Mouse (Mus musculus) skeletal muscle tissue, adult 2 months (tissue): ENCODE measurements around the gene Spata31d1c.

Experiments used
- DNase-seq: peaks from one replicate; pipeline ENCODE4 v3.0.0-alpha.2; 2012; ENCODE audit warnings: low read depth, low spot score

The Spata31d1c gene

DNA sequence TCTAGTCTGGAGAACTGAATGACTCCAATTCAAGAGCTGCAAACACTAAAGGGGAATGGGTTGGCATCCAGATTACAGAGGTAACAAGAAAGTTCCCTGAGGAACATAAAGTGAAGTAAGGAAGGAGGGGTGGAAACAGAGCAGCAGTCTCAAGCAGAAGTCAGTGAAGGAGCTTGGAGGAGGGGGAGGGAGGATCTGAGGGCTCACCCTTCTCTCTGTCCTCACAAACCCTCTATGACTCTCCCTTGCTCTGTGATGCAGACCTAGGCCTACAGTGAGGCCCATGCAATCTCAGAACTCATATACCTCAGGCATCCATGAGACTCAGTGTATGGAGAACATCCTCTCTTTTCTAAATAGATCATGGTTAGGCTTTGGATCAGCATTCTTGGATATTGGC is at the start of gene Spata31d1c:
Gene Spata31d1c (plus strand): TSS at position 301 of the 400 bp plus-strand sequence.
- DNase-seq: no peak

GRCm38 (mm10) chr13:64988828-64989227 is 44.0 kb upstream of the Spata31d1c start:
- no peak for DNase-seq

- DNase-seq: no peak
Observed at GRCm38 (mm10) chr13:65005414-65005813, 27.4 kb upstream of the Spata31d1c start.

- DNase-seq: no peak
Observed at GRCm38 (mm10) chr13:65006760-65007159, 26.1 kb upstream of the Spata31d1c start.

- no peak for DNase-seq
Observed at GRCm38 (mm10) chr13:65007971-65008370, 24.9 kb upstream of the Spata31d1c start.

GRCm38 (mm10) chr13:65011052-65011738 is 21.7 kb upstream of the Spata31d1c start:
- DNase-seq: no peak

DNA sequence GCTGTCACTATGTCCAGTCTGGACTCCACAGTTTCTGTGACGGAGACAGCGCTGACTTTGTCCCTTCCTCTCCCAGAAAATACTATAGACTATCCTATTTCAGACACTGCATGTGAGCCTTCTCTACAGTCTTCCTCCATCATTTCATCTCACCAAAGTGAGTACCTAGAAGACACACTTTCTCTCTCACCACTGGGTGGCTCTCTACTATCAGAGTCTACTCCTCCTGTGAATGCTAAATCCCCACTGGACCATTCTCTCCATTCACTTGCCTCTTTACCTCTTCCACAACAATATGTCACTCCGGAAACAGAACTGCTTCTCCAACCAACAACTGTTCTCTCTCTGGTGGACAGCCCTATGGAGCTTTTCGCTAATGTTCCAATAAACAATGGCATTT is 2.2 kb downstream of the Spata31d1c start:
- no peak for DNase-seq

DNA sequence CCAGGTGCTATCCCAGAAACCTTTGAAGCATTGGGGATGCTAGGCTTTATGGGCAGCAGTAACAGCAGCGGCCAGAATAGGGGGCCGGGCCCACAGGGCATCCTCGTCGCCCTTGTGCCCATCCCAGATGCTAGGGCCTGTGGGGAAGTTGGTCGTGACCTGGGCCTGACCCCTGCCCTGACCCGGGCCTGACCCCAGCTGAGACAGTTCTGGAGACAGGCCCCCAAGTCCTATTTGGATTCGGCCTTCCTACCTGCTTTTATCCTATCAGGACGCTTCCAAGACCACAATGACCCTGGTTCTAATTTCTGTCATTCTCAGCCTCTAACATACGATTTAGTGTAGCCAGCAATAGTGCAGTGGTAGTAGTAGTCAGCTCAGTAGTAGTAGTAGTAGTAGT is 19.8 kb downstream of the Spata31d1c start, which contains the start of gene Prss47:
Gene Prss47 (minus strand): TSS at position 101 of the 400 bp plus-strand sequence.
- no peak for DNase-seq

DNA sequence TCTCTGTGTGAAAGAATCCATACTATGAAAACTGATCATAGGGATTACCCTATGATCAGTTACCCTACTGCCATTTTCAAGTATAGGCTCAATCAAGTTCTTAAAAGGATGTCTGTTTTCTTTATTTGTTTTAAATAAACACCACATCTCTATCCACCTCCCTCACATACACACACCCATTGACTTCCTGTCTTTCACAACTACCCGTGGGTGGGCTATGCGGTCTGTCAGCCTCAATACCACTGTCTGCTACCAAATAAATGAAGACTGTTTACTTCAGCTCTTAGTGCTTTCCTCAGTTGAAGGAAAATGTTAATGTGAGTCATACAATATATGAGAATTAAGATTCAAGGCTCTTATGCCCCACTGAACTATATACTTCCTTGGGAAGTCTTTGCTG is 37.1 kb downstream of the Spata31d1c start:
- no peak for DNase-seq
